Mouse (Mus musculus): Measurements from ENCODE around the gene Myo16. TPM values are rescaled to one million over a fixed set of nuclear protein-coding genes. Genes with fewer than 3 reads are reported as not detected.

Myo16 gene
- total RNA-seq, 2 experiments from 2014 or later = 0.31 to 0.86 TPM

- DNase-seq = no peak
- intact Hi-C loops (cut with DNase I) = no loop called here
These were observed 367.8 kb downstream of the Myo16 start for GRCm38 (mm10) chr8:10521463-10521862.

- DNase-seq = no peak
- intact Hi-C loops (cut with DNase I) = no loop called here
These were observed 372.0 kb downstream of the Myo16 start for GRCm38 (mm10) chr8:10525686-10526085.

- DNase-seq = no peak
- intact Hi-C loops (cut with DNase I) = no loop called here
These were observed 372.9 kb downstream of the Myo16 start for GRCm38 (mm10) chr8:10526616-10527015.

GRCm38 (mm10) chr8:10534619-10535286 is 381.0 kb downstream of the Myo16 start:
- intact Hi-C loops (cut with DNase I) = no loop called here
- no peak for DNase-seq

GRCm38 (mm10) chr8:10538319-10538718 is 384.6 kb downstream of the Myo16 start:
- DNase-seq = no peak
- intact Hi-C loops (cut with DNase I) = no loop called here

- intact Hi-C loops (cut with DNase I) = no loop called here
- no peak for DNase-seq
These were observed 386.0 kb downstream of the Myo16 start for GRCm38 (mm10) chr8:10539665-10540064.

- intact Hi-C loops (cut with DNase I) = no loop called here
These were observed 392.2 kb downstream of the Myo16 start for GRCm38 (mm10) chr8:10545890-10546289.

GRCm38 (mm10) chr8:10546519-10546918 is 392.8 kb downstream of the Myo16 start:
- intact Hi-C loops (cut with DNase I) = no loop called here
- DNase-seq = no peak

More at GRCm38 (mm10) chr8:10545890-10546289, 392.2 kb downstream of the Myo16 start:
- DNase-seq = no peak

GRCm38 (mm10) chr8:10548003-10548584 is 394.4 kb downstream of the Myo16 start:
- no peak for DNase-seq
- intact Hi-C loops (cut with DNase I) = no loop called here

GRCm38 (mm10) chr8:10549434-10549833 is 395.7 kb downstream of the Myo16 start:
- no peak for DNase-seq
- intact Hi-C loops (cut with DNase I) = no loop called here

- DNase-seq = no peak
- intact Hi-C loops (cut with DNase I) = no loop called here
These were observed 404.2 kb downstream of the Myo16 start for GRCm38 (mm10) chr8:10557961-10558360.

GRCm38 (mm10) chr8:10559479-10559878 is 405.8 kb downstream of the Myo16 start:
- intact Hi-C loops (cut with DNase I) = no loop called here

GRCm38 (mm10) chr8:10561616-10562015 is 407.9 kb downstream of the Myo16 start:
- no peak for DNase-seq
- intact Hi-C loops (cut with DNase I) = no loop called here

More at GRCm38 (mm10) chr8:10559479-10559878, 405.8 kb downstream of the Myo16 start:
- no peak for DNase-seq

- intact Hi-C loops (cut with DNase I) = no loop called here
- no peak for DNase-seq
These were observed 408.3 kb downstream of the Myo16 start for GRCm38 (mm10) chr8:10562046-10562445.

- DNase-seq = no peak
- intact Hi-C loops (cut with DNase I) = no loop called here
These were observed 408.9 kb downstream of the Myo16 start for GRCm38 (mm10) chr8:10562636-10563035.

- intact Hi-C loops (cut with DNase I) = no loop called here
- no peak for DNase-seq
These were observed 411.7 kb downstream of the Myo16 start for GRCm38 (mm10) chr8:10565231-10566029.

GRCm38 (mm10) chr8:10568448-10568847 is 414.7 kb downstream of the Myo16 start:
- no peak for DNase-seq
- intact Hi-C loops (cut with DNase I) = no loop called here

GRCm38 (mm10) chr8:10574096-10574495 is 420.4 kb downstream of the Myo16 start:
- intact Hi-C loops (cut with DNase I) = loop anchor here (2.0 to 10.0 kb wide), 3 partner anchors 132 to 433 kb away; no protein-coding TSS in a partner anchor
- peak; percentile 73 to 75 for DNase-seq

GRCm38 (mm10) chr8:10575244-10575643 is 421.5 kb downstream of the Myo16 start:
- no peak for DNase-seq
- intact Hi-C loops (cut with DNase I) = loop anchor here (2.0 to 10.0 kb wide), 3 partner anchors 250 to 612 kb away; no protein-coding TSS in a partner anchor

GRCm38 (mm10) chr8:10586956-10587744 is 433.4 kb downstream of the Myo16 start:
- DNase-seq = peak; percentile 32 to 56
- intact Hi-C loops (cut with DNase I) = no loop called here

All from gastrocnemius, postnatal 36 days (tissue).